Mouse (Mus musculus) cerebellum, adult 2 months (tissue): ENCODE data around the gene Lurap1l.

Source experiments
- CTCF ChIP-seq: fragments of 200-500 bp; IDR thresholded peaks from 2 replicates; pipeline ENCODE4 v1.5.1; 2011; ENCODE audit warnings: low read depth, mild to moderate bottlenecking, control low read depth, low read length, moderate library complexity, borderline replicate concordance; ENCODE audit not compliant: insufficient read depth
- POLR2A ChIP-seq: fragments of 200-500 bp; IDR thresholded peaks from 2 replicates; pipeline ENCODE4 v1.6.1; 2011; ENCODE audit warnings: low read length, control low read depth, borderline replicate concordance; ENCODE audit not compliant: insufficient read depth

- TF ChIP-seq POLR2A, result no peak
- TF ChIP-seq CTCF, result no peak
Observed at GRCm38 (mm10) chr4:80934749-80935148, 24.3 kb downstream of the Lurap1l start.
